Mouse (Mus musculus): ENCODE results near the gene Orc3. TPM values are rescaled to one million over a fixed set of nuclear protein-coding genes. Genes with fewer than 3 reads are reported as not detected.

Gene Orc3
- total and polyA plus RNA-seq, 3 experiments: 65.7 to 156 (median 86.7) TPM

DNA sequence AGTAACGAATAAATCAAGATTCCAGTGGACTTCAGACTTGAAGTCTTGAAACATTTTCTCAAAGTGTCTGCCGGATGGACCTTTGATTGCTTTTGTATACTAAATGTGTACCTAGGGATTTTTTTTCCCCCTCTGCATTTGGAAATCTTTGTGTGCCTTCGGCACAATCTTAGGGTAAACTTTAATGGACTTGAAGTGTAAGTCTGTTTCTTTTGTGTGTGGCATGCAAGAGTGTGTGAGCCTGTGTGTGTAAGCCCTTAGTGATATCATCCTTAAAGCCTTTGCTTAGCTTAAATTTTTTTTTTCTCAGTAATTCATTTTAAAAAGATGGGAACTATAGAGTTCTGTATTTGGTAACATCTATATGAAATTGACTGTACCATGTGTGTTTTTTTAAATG lies 62.8 kb downstream of the Orc3 start:
- Histone ChIP-seq H3K27ac (ENCODE audit: insufficient read depth, low read depth) (no peak overlapping the region), H3K4me2 (ENCODE audit: insufficient read depth, low read depth, poor library complexity, severe bottlenecking) (peak overlapping the region; percentile 94), H3K9ac (ENCODE audit: insufficient read depth, low read depth) (peak overlapping the region; percentile 96), H3K79me2 (replicated peaks; ENCODE audit: control insufficient read depth, extremely low read depth, insufficient read depth, poor library complexity, severe bottlenecking) (peaks cover 53% of the 10 kb centered on the region), H3K27me3 (replicated peaks) (no peaks in the 10 kb centered on the region), H3K4me1 (ENCODE audit: control insufficient read depth in 1 of 2, insufficient read depth in 2 of 2) (peaks cover 3 to 30% of the 10 kb centered on the region in 2 experiments; a peak in 3 of 4 replicates), H3K4me3 (replicated peaks in 1 of 3; ENCODE audit: low read depth in 2 of 3, low read length in 2 of 3, poor library complexity in 1 of 3) (peak overlapping the region; percentile 91 to 98 (median 95)), H3K36me3 (replicated peaks in 1 of 2; ENCODE audit: control insufficient read depth in 1 of 2, insufficient read depth in 1 of 2, low read length in 1 of 2) (peaks cover 7 to 11% of the 10 kb centered on the region in 2 experiments), H3K9me3 (replicated peaks; ENCODE audit: low read length) (no peaks in the 10 kb centered on the region)
- TF ChIP-seq GABPA (IDR thresholded peaks at IDR 0.05; ENCODE audit: insufficient replicate concordance, low read depth, low read length): no peak
- no peak for TF ChIP-seq USF1 (IDR thresholded peaks at IDR 0.05; ENCODE audit: low read depth, low read length)
- no peak for TF ChIP-seq TBP (conservative IDR thresholded peaks at IDR 0.05; ENCODE audit: low read depth, low read length)
- no peak for TF ChIP-seq ETS1 (conservative IDR thresholded peaks at IDR 0.05; ENCODE audit: low read depth, low read length)
- TF ChIP-seq POLR2A (IDR thresholded peaks at IDR 0.05; ENCODE audit: low read depth, low read length): no peak
- TF ChIP-seq IRF4 (IDR thresholded peaks at IDR 0.05; ENCODE audit: low read depth, low read length): no peak
- no peak for TF ChIP-seq NRF1 (IDR thresholded peaks at IDR 0.05; ENCODE audit: low read depth, low read length)
- TF ChIP-seq ELF1 (IDR thresholded peaks at IDR 0.05; ENCODE audit: low read depth, low read length): no peak
- TF ChIP-seq MAFK (IDR thresholded peaks at IDR 0.05; ENCODE audit: insufficient replicate concordance, low read length): no peak
- TF ChIP-seq CHD2 (IDR thresholded peaks at IDR 0.05; ENCODE audit: low read length): no peak
- DNase-seq (ENCODE audit: extremely low read depth): no peak
- dilution Hi-C loops (cut with MboI; ENCODE audit: extremely low pct_ligation_motif_present, extremely low pct_unique_long_range_greater_than_20kb, low sequenced_read_pairs): no loop called here
- in situ Hi-C loops (cut with MboI; ENCODE audit: low pct_ligation_motif_present, low pct_unique_long_range_greater_than_20kb, low sequenced_read_pairs): loop anchor here (25.0 kb wide), 1 partner anchor 1165 kb away; no protein-coding TSS in a partner anchor

DNA sequence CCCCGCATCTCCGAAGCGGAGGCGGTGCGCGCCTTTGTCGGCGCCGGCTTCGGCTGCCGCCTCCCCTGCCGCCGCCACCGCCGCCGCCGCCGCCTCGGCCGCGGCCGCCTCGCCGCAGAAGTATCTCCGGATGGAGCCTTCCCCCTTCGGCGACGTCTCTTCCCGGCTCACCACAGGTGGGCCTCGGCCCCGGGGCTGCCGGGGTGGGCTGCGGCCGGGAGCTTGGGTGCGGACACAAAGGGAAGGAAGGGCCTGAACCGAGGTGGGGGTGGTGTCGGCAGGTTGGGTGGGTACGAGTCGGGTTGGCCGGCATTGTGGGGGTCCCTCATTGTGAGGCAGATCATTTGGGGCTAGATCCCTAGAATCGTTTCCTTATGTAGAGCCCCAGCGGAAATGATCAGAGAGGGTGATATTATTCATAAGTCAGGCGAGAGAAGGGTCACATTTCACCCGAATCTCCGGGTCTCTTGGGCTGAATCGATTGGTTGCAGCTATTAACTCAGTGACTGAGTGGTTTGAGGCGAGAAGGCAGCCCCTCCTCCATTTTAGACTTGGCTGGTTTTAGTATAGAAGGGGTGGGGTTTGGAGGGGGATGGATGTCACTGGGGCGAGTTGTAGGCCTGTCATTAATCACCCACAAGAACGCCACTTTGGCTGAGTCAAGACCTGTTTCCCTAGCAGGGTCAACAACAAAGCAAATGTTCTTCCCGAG lies 63.5 kb downstream of the Orc3 start:
- DNase-seq (ENCODE audit: extremely low read depth): peak; percentile 74
- peak overlapping the region; percentile 96 for H3K9ac ChIP-seq (ENCODE audit: insufficient read depth, low read depth)
- no peak for TF ChIP-seq KAT2A (IDR thresholded peaks at IDR 0.05; ENCODE audit: insufficient replicate concordance, low read length)
- TF ChIP-seq SMC3 (IDR thresholded peaks at IDR 0.05; ENCODE audit: low read depth, low read length): no peak
- TF ChIP-seq JUN (IDR thresholded peaks at IDR 0.05; ENCODE audit: insufficient read depth, low read depth, low read length): no peak
- TF ChIP-seq CHD1 (IDR thresholded peaks at IDR 0.05; ENCODE audit: low read depth, low read length): no peak
- TF ChIP-seq POLR2AphosphoS2 (IDR thresholded peaks at IDR 0.05; ENCODE audit: low read depth, low read length): no peak
- TF ChIP-seq POLR2A (IDR thresholded peaks at IDR 0.05; ENCODE audit: low read depth, low read length): peak; percentile 21; the same call in 1 of the 2 replicates
- no peak for TF ChIP-seq ZMIZ1 (IDR thresholded peaks at IDR 0.05; ENCODE audit: low read depth, low read length)
- no peak for TF ChIP-seq SIN3A (IDR thresholded peaks at IDR 0.05; ENCODE audit: low read length)
- H3K9me3 ChIP-seq (replicated peaks; ENCODE audit: low read length): no peaks in the 10 kb centered on the region
- no peak overlapping the region; the same call in 1 of the 2 replicates for H3K27ac ChIP-seq (ENCODE audit: insufficient read depth, low read depth)
- in situ Hi-C loops (cut with MboI; ENCODE audit: low pct_ligation_motif_present, low pct_unique_long_range_greater_than_20kb, low sequenced_read_pairs): loop anchor here (25.0 kb wide), 1 partner anchor 1164 kb away; no protein-coding TSS in a partner anchor
- H3K36me3 ChIP-seq (replicated peaks in 1 of 2; ENCODE audit: control insufficient read depth in 1 of 2, insufficient read depth in 1 of 2, low read length in 1 of 2): peaks cover 7 to 11% of the 10 kb centered on the region in 2 experiments
- H3K4me2 ChIP-seq (ENCODE audit: insufficient read depth, low read depth, poor library complexity, severe bottlenecking): peak overlapping the region; percentile 94
- dilution Hi-C loops (cut with MboI; ENCODE audit: extremely low pct_ligation_motif_present, extremely low pct_unique_long_range_greater_than_20kb, low sequenced_read_pairs): no loop called here
- peak overlapping the region; percentile 91 to 98 (median 95) for H3K4me3 ChIP-seq (replicated peaks in 1 of 3; ENCODE audit: low read depth in 2 of 3, low read length in 2 of 3, poor library complexity in 1 of 3)
- H3K79me2 ChIP-seq (replicated peaks; ENCODE audit: control insufficient read depth, extremely low read depth, insufficient read depth, poor library complexity, severe bottlenecking): peaks cover 48% of the 10 kb centered on the region
- H3K4me1 ChIP-seq (ENCODE audit: control insufficient read depth in 1 of 2, insufficient read depth in 2 of 2): peaks cover 3 to 24% of the 10 kb centered on the region in 2 experiments; a peak in 3 of 4 replicates
- H3K27me3 ChIP-seq (replicated peaks): no peaks in the 10 kb centered on the region

All from CH12.LX (cell line).